Mouse (Mus musculus) lung, embryonic 16.5 days (tissue): Measurements from ENCODE around the gene Wfdc9. TPM values are rescaled to one million over a fixed set of nuclear protein-coding genes. Genes with fewer than 3 reads are reported as not detected.

Experiments used
- ATAC-seq: fragments of 200-750 bp; cut with Nextera tagmentation; 2 replicates; pipeline ENCODE4 v1.8.0; 2017; ENCODE audit warnings: low read depth, mild to moderate bottlenecking, moderate library complexity
- H3K27ac ChIP-seq: fragments of 300-500 bp; sonication (generic); 2 replicates; pipeline ENCODE4 v1.5.1; 2014; ENCODE audit warnings: mild to moderate bottlenecking, control low read depth, low read length
- H3K27me3 ChIP-seq: fragments of 300-500 bp; sonication (generic); 2 replicates; pipeline ENCODE4 v1.6.1; 2014; ENCODE audit warnings: low read depth, low read length, mixed read lengths; ENCODE audit not compliant: control insufficient read depth, insufficient read depth
- H3K36me3 ChIP-seq: fragments of 300-500 bp; sonication (generic); 2 replicates; pipeline ENCODE4 v1.6.1; 2014; ENCODE audit warnings: low read length; ENCODE audit not compliant: control insufficient read depth, insufficient read depth
- H3K4me1 ChIP-seq: fragments of 300-500 bp; sonication (generic); replicated peaks from 2 replicates; pipeline ENCODE4 v1.6.1; 2014; ENCODE audit warnings: low read length, mixed read lengths; ENCODE audit not compliant: control insufficient read depth, insufficient read depth
- H3K4me2 ChIP-seq: fragments of 300-500 bp; sonication (generic); 2 replicates; pipeline ENCODE4 v1.6.1; 2014; ENCODE audit warnings: low read depth, low read length, control low read depth
- H3K4me3 ChIP-seq: fragments of 300-500 bp; sonication (generic); 2 replicates; pipeline ENCODE4 v1.5.1; 2014; ENCODE audit warnings: mild to moderate bottlenecking, low read length, control low read depth
- H3K9ac ChIP-seq: fragments of 300-500 bp; sonication (generic); 2 replicates; pipeline ENCODE4 v1.6.1; 2014; ENCODE audit warnings: low read length, control low read depth
- H3K9me3 ChIP-seq: fragments of 300-500 bp; sonication (generic); 2 replicates; pipeline ENCODE4 v1.6.1; 2016; ENCODE audit warnings: low read length; ENCODE audit not compliant: control insufficient read depth
- WGBS: fragments of 180-500 bp; shearing (Covaris S2); extraction: QIAGEN DNeasy Blood & Tissue Kit; methylation state at CpG from one replicate; pipeline ENCODE4 v1.1.7; 2014; 5-methylcytosine and 5-hydroxymethylcytosine counted together
- polyA plus RNA-seq: library from polyadenylated mRNA; unstranded; fragments of >200 nt; fragmentation: Nextera tagmentation; extraction: Ambion mirVana; gene quantifications from 2 replicates; pipeline ENCODE4 v1.2.1, GENCODE M21; 2015

Gene Wfdc9
- polyA plus RNA-seq, 1 experiment from 2014 or later, result not detected

DNA sequence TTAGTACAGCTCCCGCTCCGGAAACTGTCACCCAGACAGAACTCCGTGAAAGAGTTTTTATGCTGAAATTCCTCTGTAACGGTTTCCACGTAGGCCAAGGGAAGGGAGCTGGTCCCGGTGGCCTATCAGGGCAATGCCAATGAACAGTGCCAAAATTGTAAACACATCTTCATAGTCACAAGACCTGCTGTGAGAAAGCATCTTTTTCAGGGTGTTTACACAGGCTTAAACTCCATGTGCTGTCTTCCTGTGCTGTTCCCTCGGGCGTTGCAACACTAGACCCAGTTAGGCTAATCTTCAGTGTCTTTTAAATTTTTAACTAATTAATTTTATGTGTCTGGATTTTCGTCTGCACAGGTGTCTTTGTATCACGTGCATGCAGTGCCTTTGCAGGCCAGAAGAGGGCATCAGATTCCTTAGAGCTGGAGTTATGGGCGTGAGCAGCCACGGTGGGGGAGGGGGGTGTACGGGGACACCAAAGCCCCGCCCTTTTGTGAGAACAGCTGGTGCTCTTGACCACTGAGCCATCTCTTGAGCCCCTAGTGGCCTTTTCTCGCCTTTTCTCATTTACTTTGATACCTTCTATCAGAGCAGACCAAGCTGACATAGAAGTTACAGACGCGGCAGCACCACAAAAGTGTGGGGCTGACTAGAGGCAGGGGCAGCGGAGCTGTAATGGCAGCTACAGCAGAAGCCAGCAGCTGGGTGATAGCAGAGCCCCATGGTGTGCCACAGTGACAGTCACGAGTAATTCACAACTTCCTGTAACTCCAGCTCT lies 22.7 kb upstream of the Wfdc9 start:
- H3K27ac ChIP-seq, result no peak overlapping the region
- H3K4me3 ChIP-seq, result peak overlapping the region; percentile 16
- no peak overlapping the region for H3K9ac ChIP-seq
- H3K9me3 ChIP-seq, result no peaks in the 10 kb centered on the region
- H3K4me2 ChIP-seq, result peak overlapping the region; percentile 35
- ATAC-seq, result peak; percentile 88
- H3K4me1 ChIP-seq, result no peaks in the 10 kb centered on the region
- H3K36me3 ChIP-seq, result no peaks in the 10 kb centered on the region
- H3K27me3 ChIP-seq, result no peaks in the 10 kb centered on the region
- 17% methylated on average over 19 of the region's 19 CpGs for WGBS

GRCm38 (mm10) chr2:164676916-164677685 lies 20.7 kb upstream of the Wfdc9 start:
- Histone ChIP-seq H3K27ac (no peak overlapping the region), H3K4me1 (no peaks in the 10 kb centered on the region), H3K9ac (no peak overlapping the region), H3K27me3 (no peaks in the 10 kb centered on the region), H3K36me3 (no peaks in the 10 kb centered on the region), H3K9me3 (no peaks in the 10 kb centered on the region), H3K4me2 (no peak overlapping the region), H3K4me3 (no peak overlapping the region)
- no peak for ATAC-seq
- WGBS, result 62% methylated on average over 16 of the region's 16 CpGs

DNA sequence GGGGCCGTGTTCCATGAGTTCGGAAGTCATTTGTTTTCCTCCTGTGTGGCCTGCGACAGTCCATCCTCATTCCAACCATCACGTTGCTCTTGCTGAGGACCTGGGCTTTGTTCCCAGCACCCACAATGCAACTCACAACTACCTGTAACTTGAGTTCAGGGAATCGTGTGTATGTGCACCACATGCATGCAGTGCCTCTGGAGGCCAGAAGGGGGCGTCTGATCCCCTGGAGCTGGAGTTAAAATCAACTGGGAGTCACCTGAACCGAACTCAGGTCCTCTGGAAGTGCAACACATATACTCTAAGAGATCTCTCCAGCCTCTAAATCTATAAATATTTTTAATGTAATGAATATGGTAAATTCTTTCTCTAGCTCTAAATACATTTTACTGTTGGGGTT lies 19.7 kb upstream of the Wfdc9 start:
- 75% methylated on average over 7 of the region's 7 CpGs for WGBS
- Histone ChIP-seq H3K27me3 (no peaks in the 10 kb centered on the region), H3K4me1 (no peaks in the 10 kb centered on the region), H3K36me3 (no peaks in the 10 kb centered on the region), H3K4me3 (no peak overlapping the region), H3K9ac (no peak overlapping the region), H3K27ac (no peak overlapping the region), H3K4me2 (no peak overlapping the region), H3K9me3 (no peaks in the 10 kb centered on the region)
- no peak for ATAC-seq

DNA sequence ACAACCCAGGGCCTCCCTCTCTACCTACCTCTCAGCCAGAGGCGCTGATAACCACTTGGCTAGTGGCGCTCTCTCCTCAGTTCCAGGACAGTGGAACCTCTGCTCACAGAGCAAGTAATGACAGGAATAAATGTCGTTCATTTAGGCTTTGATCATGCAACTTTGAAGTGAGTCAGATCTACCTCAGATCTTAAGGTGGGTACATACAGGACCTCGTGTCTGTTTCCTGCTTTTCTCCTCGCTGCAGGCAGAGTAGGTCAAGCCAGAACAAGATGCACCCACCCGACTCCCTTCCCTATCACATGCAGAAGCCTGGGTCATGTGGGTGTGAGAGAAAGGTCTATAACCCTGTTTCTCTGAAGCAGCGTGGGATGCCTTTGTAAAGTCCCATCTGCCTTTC lies 17.6 kb upstream of the Wfdc9 start, which contains the start of gene Wfdc11:
TSS of gene Wfdc11 (minus strand) at position 101 of the 400 bp plus-strand sequence.
- Histone ChIP-seq H3K27me3 (no peaks in the 10 kb centered on the region), H3K4me1 (no peaks in the 10 kb centered on the region), H3K36me3 (no peaks in the 10 kb centered on the region), H3K27ac (no peak within 1 kb of the TSS), H3K4me2 (no peak within 1 kb of the TSS), H3K9me3 (no peaks in the 10 kb centered on the region), H3K9ac (no peak within 1 kb of the TSS), H3K4me3 (no peak within 1 kb of the TSS)
- ATAC-seq, result no peak
- WGBS, result 66% methylated on average over 7 of the region's 7 CpGs

- no peak for ATAC-seq
- H3K4me1 ChIP-seq, result no peaks in the 10 kb centered on the region
- H3K9me3 ChIP-seq, result no peaks in the 10 kb centered on the region
- H3K36me3 ChIP-seq, result no peaks in the 10 kb centered on the region
- H3K27ac ChIP-seq, result no peak overlapping the region
- no peak overlapping the region for H3K4me2 ChIP-seq
- no peaks in the 10 kb centered on the region for H3K27me3 ChIP-seq
- WGBS, result 12% methylated on average over 1 of the region's 1 CpGs
- H3K9ac ChIP-seq, result no peak overlapping the region
- H3K4me3 ChIP-seq, result no peak overlapping the region
Measured at GRCm38 (mm10) chr2:164670938-164671337, 14.6 kb upstream of the Wfdc9 start.

GRCm38 (mm10) chr2:164670261-164670660 lies 13.9 kb upstream of the Wfdc9 start:
- no peaks in the 10 kb centered on the region for H3K4me1 ChIP-seq
- WGBS, result 71% methylated on average over 5 of the region's 5 CpGs
- H3K9ac ChIP-seq, result no peak overlapping the region
- H3K4me2 ChIP-seq, result no peak overlapping the region
- no peaks in the 10 kb centered on the region for H3K36me3 ChIP-seq
- ATAC-seq, result no peak
- H3K27ac ChIP-seq, result no peak overlapping the region
- no peak overlapping the region for H3K4me3 ChIP-seq
- no peaks in the 10 kb centered on the region for H3K27me3 ChIP-seq
- no peaks in the 10 kb centered on the region for H3K9me3 ChIP-seq

DNA sequence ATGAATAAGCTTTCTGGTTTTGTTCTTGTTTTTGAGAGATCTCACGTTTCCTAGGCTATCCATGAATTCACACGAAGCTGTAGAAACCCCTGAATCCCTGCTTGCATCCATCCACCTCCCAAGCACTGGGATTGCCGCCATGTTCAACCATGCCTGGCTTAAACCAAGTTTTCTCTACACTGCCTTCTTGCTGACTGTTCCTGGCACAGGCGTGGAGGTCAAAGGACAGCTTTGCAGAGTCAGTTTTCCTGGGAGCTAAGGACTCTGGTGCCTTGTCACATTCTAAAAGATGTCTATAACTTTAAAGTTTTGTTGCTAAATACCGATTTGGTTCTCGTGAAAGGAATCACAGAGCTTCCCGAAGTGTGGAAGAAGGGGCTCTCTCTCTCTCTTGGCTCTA lies 8.5 kb upstream of the Wfdc9 start:
- Histone ChIP-seq H3K36me3 (no peaks in the 10 kb centered on the region), H3K4me1 (no peaks in the 10 kb centered on the region), H3K4me3 (no peak overlapping the region), H3K9ac (no peak overlapping the region), H3K27ac (no peak overlapping the region), H3K9me3 (no peaks in the 10 kb centered on the region), H3K4me2 (no peak overlapping the region), H3K27me3 (no peaks in the 10 kb centered on the region)
- no peak for ATAC-seq
- 82% methylated on average over 7 of the region's 7 CpGs for WGBS

DNA sequence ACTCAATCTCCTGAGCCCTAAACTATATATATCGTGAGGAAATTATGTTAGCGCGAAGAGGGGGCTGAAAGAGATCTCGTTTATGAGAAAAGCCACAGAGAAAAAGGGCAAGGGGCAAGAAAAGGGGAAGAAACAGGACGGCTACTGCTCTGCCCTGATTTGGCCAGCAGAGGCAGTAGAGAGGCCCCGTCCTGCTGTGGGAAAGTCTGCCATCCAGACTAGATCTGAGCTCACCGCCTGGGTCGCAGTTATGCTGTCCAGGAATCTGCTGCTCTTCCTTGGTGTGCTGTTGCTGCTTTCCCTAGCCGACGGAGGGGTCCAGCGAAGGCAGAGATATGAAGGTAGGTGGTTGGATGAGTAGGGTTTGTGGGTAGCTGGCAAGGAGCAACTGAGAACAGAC lies 525 bp downstream of the Wfdc9 start, which contains the start of gene Wfdc10:
TSS of gene Wfdc10 (plus strand) at position 189 of the 400 bp plus-strand sequence.
- no peak for ATAC-seq

GRCm38 (mm10) chr2:164641881-164642673 lies 14.3 kb downstream of the Wfdc9 start:
- no peak overlapping the region for H3K4me2 ChIP-seq
- H3K4me1 ChIP-seq, result no peaks in the 10 kb centered on the region
- H3K36me3 ChIP-seq, result no peaks in the 10 kb centered on the region
- H3K9me3 ChIP-seq, result no peaks in the 10 kb centered on the region
- H3K4me3 ChIP-seq, result no peak overlapping the region
- ATAC-seq, result no peak
- no peaks in the 10 kb centered on the region for H3K27me3 ChIP-seq
- no peak overlapping the region for H3K27ac ChIP-seq
- WGBS, result 59% methylated on average over 13 of the region's 13 CpGs
- no peak overlapping the region for H3K9ac ChIP-seq

More for the DNA sequence above, 525 bp downstream of the Wfdc9 start, which contains the start of gene Wfdc10:
- Histone ChIP-seq H3K9me3 (no peaks in the 10 kb centered on the region), H3K27ac (no peak within 1 kb of the TSS), H3K27me3 (no peaks in the 10 kb centered on the region), H3K36me3 (no peaks in the 10 kb centered on the region), H3K4me3 (no peak within 1 kb of the TSS), H3K4me1 (no peaks in the 10 kb centered on the region), H3K9ac (no peak within 1 kb of the TSS), H3K4me2 (no peak within 1 kb of the TSS)
- WGBS, result 11% methylated on average over 11 of the region's 11 CpGs
